Mouse (Mus musculus) MEL (cell line): ENCODE measurements around the gene Folr1. TPM values are rescaled to one million over a fixed set of nuclear protein-coding genes. Genes with fewer than 3 reads are reported as not detected.

Experiments
- DNase-seq: peaks from one replicate; pipeline ENCODE4 v3.0.0; 2011; ENCODE audit warnings: low read depth, low spot score
- H3K27ac ChIP-seq: 2 replicates; pipeline ENCODE4 v1.5.1; 2012; ENCODE audit warnings: low read depth, mild to moderate bottlenecking, control low read depth, low read length, moderate library complexity; ENCODE audit not compliant: control insufficient read depth
- H3K27me3 ChIP-seq, 2 experiments: fragments of 150-350 bp in 1 of 2; sonication (generic) in 1 of 2; 2 replicates each; pipeline ENCODE4 v1.6.1; 2012; ENCODE audit warnings: low read length in 2 of 2, mild to moderate bottlenecking in 2 of 2, improper control_type of control experiment in 1 of 2, moderate library complexity in 1 of 2; ENCODE audit not compliant: insufficient read depth in 2 of 2, control insufficient read depth in 1 of 2
- H3K36me3 ChIP-seq, 2 experiments: 2 replicates each; pipeline ENCODE4 v1.6.1; 2012 to 2014; ENCODE audit warnings: low read length in 2 of 2, improper control_type of control experiment in 1 of 2, inconsistent platforms in 1 of 2, mild to moderate bottlenecking in 1 of 2; ENCODE audit not compliant: insufficient read depth in 2 of 2, control insufficient read depth in 1 of 2
- H3K4me1 ChIP-seq, 2 experiments: fragments of 150-350 bp in 1 of 2; sonication (generic) in 1 of 2; 2 replicates each; pipeline ENCODE4 v1.6.1; 2012; ENCODE audit warnings: low read length in 2 of 2, improper control_type of control experiment in 1 of 2, mild to moderate bottlenecking in 1 of 2; ENCODE audit not compliant: insufficient read depth in 2 of 2, control insufficient read depth in 1 of 2
- H3K4me3 ChIP-seq, 2 experiments: fragments of 150-350 bp in 1 of 2; sonication (generic) in 1 of 2; 2 replicates each; pipeline ENCODE4 v1.5.1; 2012; ENCODE audit warnings: low read depth in 2 of 2, low read length in 2 of 2, mild to moderate bottlenecking in 2 of 2, moderate library complexity in 2 of 2, control low read depth in 1 of 2, improper control_type of control experiment in 1 of 2; ENCODE audit not compliant: control insufficient read depth in 1 of 2, insufficient read depth in 1 of 2
- H3K79me2 ChIP-seq: 2 replicates; pipeline ENCODE4 v1.6.1; 2012; ENCODE audit warnings: mild to moderate bottlenecking, low read length, moderate library complexity; ENCODE audit not compliant: control insufficient read depth, poor library complexity, insufficient read depth
- H3K9ac ChIP-seq: 2 replicates; pipeline ENCODE4 v1.6.1; 2012; ENCODE audit warnings: low read depth, mild to moderate bottlenecking, control low read depth, low read length, moderate library complexity; ENCODE audit not compliant: control insufficient read depth, poor library complexity, severe bottlenecking
- H3K9me3 ChIP-seq: fragments of 150-350 bp; sonication (generic); replicated peaks from 2 replicates; pipeline ENCODE4 v1.6.1; 2012; ENCODE audit warnings: mild to moderate bottlenecking, low read length, improper control_type of control experiment, moderate library complexity; ENCODE audit not compliant: insufficient read depth
- CHD1 ChIP-seq: IDR thresholded peaks from 2 replicates; pipeline ENCODE4 v1.6.1; 2012; ENCODE audit warnings: low read depth, mild to moderate bottlenecking, inconsistent platforms, low read length, improper control_type of control experiment
- CTCF ChIP-seq, 3 experiments: IDR thresholded peaks in 2 of 3; conservative IDR thresholded peaks in 1 of 3; 2 replicates each; pipeline ENCODE4 v1.5.1; 2011 to 2012; ENCODE audit warnings: low read length in 3 of 3, low read depth in 2 of 3, mild to moderate bottlenecking in 2 of 3, improper control_type of control experiment in 1 of 3, inconsistent platforms in 1 of 3, mixed read lengths in 1 of 3, moderate library complexity in 1 of 3; ENCODE audit not compliant: control insufficient read depth in 1 of 3, insufficient read depth in 1 of 3, poor library complexity in 1 of 3, severe bottlenecking in 1 of 3
- GATA1 ChIP-seq: IDR thresholded peaks from 2 replicates; pipeline ENCODE4 v1.6.1; 2011; ENCODE audit warnings: low read depth, low read length, improper control_type of control experiment
- JUND ChIP-seq: IDR thresholded peaks from 2 replicates; pipeline ENCODE4 v1.6.1; 2011; ENCODE audit warnings: low read depth, mild to moderate bottlenecking, improper control_type of control experiment, low read length
- KAT2A ChIP-seq: conservative IDR thresholded peaks from 2 replicates; pipeline ENCODE4 v1.6.1; 2012; ENCODE audit warnings: low read depth, low read length, improper control_type of control experiment, inconsistent platforms
- MAFK ChIP-seq: IDR thresholded peaks from 2 replicates; pipeline ENCODE4 v1.6.1; 2011; ENCODE audit warnings: low read depth, mild to moderate bottlenecking, low read length, improper control_type of control experiment, borderline replicate concordance
- MYC ChIP-seq: IDR thresholded peaks from 2 replicates; pipeline ENCODE4 v1.6.1; 2011; ENCODE audit warnings: low read depth, mild to moderate bottlenecking, low read length, improper control_type of control experiment, moderate library complexity
- POLR2AphosphoS2 ChIP-seq: IDR thresholded peaks from 2 replicates; pipeline ENCODE4 v1.6.1; 2011; ENCODE audit warnings: low read length, improper control_type of control experiment
- RAD21 ChIP-seq: IDR thresholded peaks from 2 replicates; pipeline ENCODE4 v1.6.1; 2011; ENCODE audit warnings: mild to moderate bottlenecking, low read depth, low read length, improper control_type of control experiment
- SIN3A ChIP-seq: IDR thresholded peaks from 2 replicates; pipeline ENCODE4 v1.6.1; 2012; ENCODE audit warnings: low read length, improper control_type of control experiment, inconsistent platforms
- ZC3H11A ChIP-seq: IDR thresholded peaks from 2 replicates; pipeline ENCODE4 v1.6.1; 2012; ENCODE audit warnings: low read depth, mild to moderate bottlenecking, inconsistent platforms, low read length, improper control_type of control experiment
- polyA plus RNA-seq, 2 experiments: library from polyadenylated mRNA; stranded (reverse) in 1 of 2; unstranded in 1 of 2; fragments of >175 nt in 1 of 2; fragments of >200 nt in 1 of 2; gene quantifications; 2 replicates each; pipeline versions ENCODE4 v1.2.1 to v1.2.4; 2012; ENCODE audit warnings: low replicate concordance in 2 of 2, low read depth in 1 of 2; ENCODE audit not compliant: insufficient read length in 2 of 2, insufficient read depth in 1 of 2, missing spikeins in 1 of 2
- total RNA-seq: library from RNA; depleted of rRNA; stranded (reverse); fragments of 300-350 nt; gene quantifications from 2 replicates; pipeline ENCODE4 v1.2.3, GENCODE M21; 2012

Folr1 gene
- total and polyA plus RNA-seq, 3 experiments: 0.07 to 0.12 TPM; not detected in 1

DNA sequence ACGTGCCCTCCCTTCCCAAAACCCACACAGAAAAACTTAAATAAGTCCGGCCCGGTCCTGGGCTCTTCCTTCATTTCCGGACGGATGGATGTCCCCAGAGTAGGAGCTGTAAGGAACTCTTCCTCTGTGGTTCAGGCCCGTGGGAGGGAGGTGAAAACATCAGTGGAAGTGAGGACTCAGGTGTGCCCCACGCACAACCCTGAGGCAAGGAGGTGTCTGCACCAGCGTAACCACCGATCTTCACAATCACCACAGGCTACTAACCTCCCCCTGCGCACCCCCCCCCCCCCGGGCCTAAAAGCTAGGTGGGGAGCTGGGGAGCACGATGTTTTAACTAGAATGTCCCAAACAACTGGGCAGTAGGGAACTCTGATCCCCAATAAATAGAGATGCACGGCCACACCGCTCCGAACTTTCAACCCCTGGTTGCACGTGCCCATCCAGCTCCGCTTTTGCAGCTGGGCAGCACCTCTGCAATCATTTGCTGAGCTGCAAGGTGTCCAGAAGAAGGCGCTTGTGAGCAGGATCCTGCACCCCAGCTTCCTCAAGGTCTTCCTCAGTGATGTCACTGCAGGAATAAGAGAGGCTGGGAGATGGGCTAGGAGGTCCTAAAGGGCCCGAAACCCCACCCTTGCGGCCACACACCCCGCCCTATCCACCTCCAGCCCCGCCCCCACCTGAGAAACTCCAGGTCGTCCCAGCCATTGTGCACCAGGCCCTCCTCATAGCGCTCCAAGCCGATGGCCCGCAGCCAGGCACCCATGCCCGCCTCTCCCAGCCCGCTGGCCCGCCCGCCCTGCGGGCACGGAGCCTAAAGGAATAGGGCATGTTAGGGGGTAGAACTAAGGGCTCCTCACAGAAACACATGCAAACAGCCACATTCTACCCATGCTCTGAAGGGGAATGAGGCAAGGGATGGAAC is 47.5 kb downstream of the Folr1 start:
- TF ChIP-seq SIN3A (no peak), CTCF (IDR thresholded peaks at IDR 0.05 in 2 of 3, conservative IDR thresholded peaks at IDR 0.05 in 1 of 3; ENCODE audit: control insufficient read depth in 1 of 3, insufficient read depth in 1 of 3, low read depth in 2 of 3, low read length in 3 of 3, poor library complexity in 1 of 3, severe bottlenecking in 1 of 3) (peak in 1 of 3 experiments; percentile 7; a peak in 1 of 6 replicates), ZC3H11A (no peak), GATA1 (no peak), CHD1 (no peak), MYC (no peak), KAT2A (no peak), JUND (no peak), MAFK (no peak)
- no peak for DNase-seq
- H3K4me3 ChIP-seq: no peak overlapping the region
- H3K36me3 ChIP-seq: no peaks in the 10 kb centered on the region; a peak in 1 of 4 replicates
- H3K27me3 ChIP-seq: no peaks in the 10 kb centered on the region
- no peaks in the 10 kb centered on the region for H3K4me1 ChIP-seq
- H3K79me2 ChIP-seq: no peaks in the 10 kb centered on the region
- H3K9me3 ChIP-seq: no peaks in the 10 kb centered on the region
- no peak overlapping the region for H3K27ac ChIP-seq
- no peak overlapping the region for H3K9ac ChIP-seq

- Histone ChIP-seq H3K4me1 (no peaks in the 10 kb centered on the region), H3K4me3 (no peak overlapping the region), H3K79me2 (no peaks in the 10 kb centered on the region), H3K36me3 (no peaks in the 10 kb centered on the region; a peak in 1 of 4 replicates), H3K27ac (no peak overlapping the region), H3K9me3 (no peaks in the 10 kb centered on the region), H3K27me3 (no peaks in the 10 kb centered on the region), H3K9ac (no peak overlapping the region)
- TF ChIP-seq RAD21 (no peak), POLR2AphosphoS2 (0 out of 2 replicates have a peak, but pooled peaks have one; percentile 23)
- DNase-seq: no peak
Observed at GRCm38 (mm10) chr7:101821571-101822501, 48.8 kb downstream of the Folr1 start.
